Mouse (Mus musculus) midbrain, postnatal 0 days (tissue): ENCODE data around the gene Boc. TPM values are rescaled to one million over a fixed set of nuclear protein-coding genes. Genes with fewer than 3 reads are reported as not detected.

Experiments used
- ATAC-seq: fragments of 200-750 bp; cut with Nextera tagmentation; 2 replicates; pipeline ENCODE4 v1.8.0; 2017; ENCODE audit warnings: moderate number of reproducible peaks, mild to moderate bottlenecking, moderate TSS enrichment, moderate library complexity; ENCODE audit not compliant: low FRiP score
- DNase-seq: peaks from one replicate; pipeline ENCODE4 v3.0.0-alpha.2; 2015; ENCODE audit warnings: low spot score
- H3K27ac ChIP-seq: fragments of 300-500 bp; sonication (generic); 2 replicates; pipeline ENCODE4 v1.5.1; 2014; ENCODE audit warnings: low read depth, mild to moderate bottlenecking, low read length, mixed read lengths
- H3K27me3 ChIP-seq: fragments of 300-500 bp; sonication (generic); 2 replicates; pipeline ENCODE4 v1.6.1; 2014; ENCODE audit warnings: low read length, control low read depth, mixed read lengths; ENCODE audit not compliant: insufficient read depth
- H3K36me3 ChIP-seq: fragments of 300-500 bp; sonication (generic); 2 replicates; pipeline ENCODE4 v1.6.1; 2014; ENCODE audit warnings: low read length, control low read depth, mixed read lengths; ENCODE audit not compliant: insufficient read depth
- H3K4me1 ChIP-seq: fragments of 300-500 bp; sonication (generic); 2 replicates; pipeline ENCODE4 v1.6.1; 2014; ENCODE audit warnings: mild to moderate bottlenecking, control low read depth, antibody characterized with exemption, low read length, mixed read lengths; ENCODE audit not compliant: insufficient read depth
- H3K4me2 ChIP-seq: fragments of 300-500 bp; sonication (generic); 2 replicates; pipeline ENCODE4 v1.6.1; 2014; ENCODE audit warnings: low read depth, mild to moderate bottlenecking, low read length, mixed read lengths; ENCODE audit not compliant: poor library complexity, severe bottlenecking
- H3K4me3 ChIP-seq: fragments of 300-500 bp; sonication (generic); 2 replicates; pipeline ENCODE4 v1.5.1; 2014; ENCODE audit warnings: low read depth, mild to moderate bottlenecking, low read length, moderate library complexity
- H3K9ac ChIP-seq: fragments of 300-500 bp; sonication (generic); replicated peaks from 2 replicates; pipeline ENCODE4 v1.6.1; 2014; ENCODE audit warnings: mild to moderate bottlenecking, low read length, moderate library complexity, mixed read lengths; ENCODE audit not compliant: poor library complexity, severe bottlenecking
- H3K9me3 ChIP-seq: fragments of 300-500 bp; sonication (generic); 2 replicates; pipeline ENCODE4 v1.6.1; 2016; ENCODE audit warnings: low read length, control low read depth
- CTCF ChIP-seq: IDR thresholded peaks from 2 replicates; pipeline ENCODE4 v1.5.1; 2016; ENCODE audit warnings: antibody characterized with exemption, mild to moderate bottlenecking
- WGBS: fragments of 180-500 bp; shearing (Covaris S2); extraction: QIAGEN DNeasy Blood & Tissue Kit; methylation state at CpG from one replicate; pipeline ENCODE4 v1.1.7; 2014; 5-methylcytosine and 5-hydroxymethylcytosine counted together
- polyA plus RNA-seq: library from polyadenylated mRNA; unstranded; fragments of >200 nt; fragmentation: Nextera tagmentation; extraction: Ambion mirVana; gene quantifications from 2 replicates; pipeline ENCODE4 v1.2.1, GENCODE M21; 2015
- total RNA-seq: library from RNA; depleted of rRNA; stranded (reverse); fragments of >200 nt; gene quantifications from 2 replicates; pipeline ENCODE4 v1.2.3, GENCODE M21; 2014

Boc gene
- total and polyA plus RNA-seq, 2 experiments from 2014 or later: 2.7 to 24.9 TPM

DNA sequence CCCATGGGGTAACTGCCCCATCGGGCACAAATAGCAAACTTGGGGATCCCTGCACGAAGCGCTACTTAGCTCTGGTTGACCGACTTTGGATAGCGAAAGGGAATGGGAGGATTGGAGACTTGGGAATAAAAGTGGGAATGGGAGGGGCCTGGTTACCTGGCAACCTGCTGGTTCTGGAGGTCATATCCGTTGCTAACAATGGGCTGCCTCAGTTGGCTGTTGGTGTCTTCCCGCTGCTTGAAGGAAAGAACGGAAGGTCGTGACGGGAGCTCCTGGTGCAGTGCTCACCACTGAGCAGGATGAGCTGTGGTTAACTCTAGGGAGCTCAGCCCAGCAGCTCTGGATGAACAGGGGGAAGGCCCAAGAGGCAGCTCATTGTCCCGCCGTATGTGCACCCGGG, 71.5 kb downstream of the Boc start:
- Histone ChIP-seq H3K36me3 (no peaks in the 10 kb centered on the region; the same call in 1 of the 2 replicates), H3K4me3 (no peak overlapping the region), H3K27me3 (no peaks in the 10 kb centered on the region), H3K4me2 (no peak overlapping the region), H3K27ac (no peak overlapping the region), H3K4me1 (no peaks in the 10 kb centered on the region), H3K9me3 (no peaks in the 10 kb centered on the region), H3K9ac (no peak overlapping the region)
- no peak for TF ChIP-seq CTCF
- DNase-seq: no peak
- ATAC-seq: no peak
- WGBS: 58% methylated on average over 13 of the region's 13 CpGs

- no peak; the same call in 1 of the 2 replicates for ATAC-seq
- no peak for TF ChIP-seq CTCF
Measured at GRCm38 (mm10) chr16:44486612-44487011, 72.1 kb downstream of the Boc start.

DNA sequence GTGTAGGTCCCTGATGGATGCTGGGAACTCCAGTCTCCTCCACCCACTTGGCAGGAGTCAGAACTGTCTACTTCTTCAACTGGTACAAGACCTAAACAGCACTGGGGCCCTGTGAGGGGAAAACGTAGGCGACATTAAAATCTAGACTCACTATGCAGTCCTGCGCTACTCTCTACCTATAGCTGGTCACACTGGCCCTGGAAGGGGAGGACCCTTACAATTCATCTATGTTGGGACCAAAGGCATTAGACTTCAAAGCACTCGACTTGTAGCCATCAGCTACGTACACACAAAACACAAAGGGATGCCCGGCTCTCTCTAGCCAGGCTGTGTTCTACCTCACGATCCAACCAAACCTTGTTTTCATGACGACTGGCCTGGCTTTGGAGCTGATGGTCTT, 73.0 kb downstream of the Boc start:
- Histone ChIP-seq H3K4me1 (no peaks in the 10 kb centered on the region), H3K9me3 (no peaks in the 10 kb centered on the region), H3K9ac (no peak overlapping the region), H3K36me3 (no peaks in the 10 kb centered on the region; the same call in 1 of the 2 replicates), H3K4me3 (no peak overlapping the region), H3K27me3 (no peaks in the 10 kb centered on the region), H3K27ac (no peak overlapping the region), H3K4me2 (no peak overlapping the region)
- no peak for ATAC-seq
- no peak for TF ChIP-seq CTCF
- 73% methylated on average over 8 of the region's 8 CpGs for WGBS
- no peak for DNase-seq

More at GRCm38 (mm10) chr16:44486612-44487011, 72.1 kb downstream of the Boc start:
- Histone ChIP-seq H3K4me2 (no peak overlapping the region), H3K4me1 (no peaks in the 10 kb centered on the region), H3K9me3 (no peaks in the 10 kb centered on the region), H3K27me3 (no peaks in the 10 kb centered on the region), H3K9ac (no peak overlapping the region), H3K4me3 (no peak overlapping the region), H3K36me3 (no peaks in the 10 kb centered on the region; the same call in 1 of the 2 replicates), H3K27ac (no peak overlapping the region)
- WGBS: 85% methylated on average over 9 of the region's 9 CpGs
- no peak for DNase-seq

- Histone ChIP-seq H3K4me1 (no peaks in the 10 kb centered on the region), H3K27ac (no peak overlapping the region), H3K4me2 (no peak overlapping the region), H3K27me3 (no peaks in the 10 kb centered on the region), H3K9ac (no peak overlapping the region), H3K4me3 (no peak overlapping the region), H3K36me3 (no peaks in the 10 kb centered on the region; the same call in 1 of the 2 replicates), H3K9me3 (no peaks in the 10 kb centered on the region)
- no peak for ATAC-seq
- WGBS: 78% methylated on average over 10 of the region's 10 CpGs
- no peak for TF ChIP-seq CTCF
- DNase-seq: no peak
Measured at GRCm38 (mm10) chr16:44484831-44485230, 73.9 kb downstream of the Boc start.

DNA sequence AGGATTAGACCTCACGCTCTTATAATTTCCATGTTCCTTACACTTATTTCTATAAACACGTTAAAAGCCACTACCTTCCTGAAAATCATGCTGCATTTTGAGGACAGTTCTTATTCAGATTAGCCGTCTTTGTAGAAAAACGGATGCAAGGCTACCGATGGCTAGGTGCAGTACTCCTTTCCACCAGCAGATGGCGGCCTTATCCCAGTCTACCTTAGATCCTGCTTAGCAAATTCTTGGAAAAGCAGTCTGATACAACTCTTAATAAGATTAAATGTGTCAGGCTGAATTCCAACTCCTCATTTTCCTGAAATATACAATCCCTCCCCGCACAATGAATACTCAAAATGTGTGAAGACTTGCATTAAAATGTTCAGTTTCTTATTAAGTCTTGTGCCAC, 74.6 kb downstream of the Boc start:
- Histone ChIP-seq H3K27me3 (no peaks in the 10 kb centered on the region), H3K4me1 (no peaks in the 10 kb centered on the region), H3K36me3 (no peaks in the 10 kb centered on the region; the same call in 1 of the 2 replicates), H3K4me2 (no peak overlapping the region), H3K27ac (no peak overlapping the region), H3K9ac (no peak overlapping the region), H3K9me3 (no peaks in the 10 kb centered on the region), H3K4me3 (no peak overlapping the region)
- 0 out of 2 replicates have a peak, but pooled peaks have one; percentile 32 for ATAC-seq
- TF ChIP-seq CTCF: peak; percentile 99
- 6% methylated on average over 7 of the region's 7 CpGs for WGBS
- peak; percentile 83 for DNase-seq

- no peaks in the 10 kb centered on the region for H3K4me1 ChIP-seq
- 43% methylated on average over 28 of the region's 28 CpGs for WGBS
- TF ChIP-seq CTCF: no peak
- H3K27me3 ChIP-seq: no peaks in the 10 kb centered on the region
- no peak overlapping the region for H3K4me2 ChIP-seq
- H3K36me3 ChIP-seq: no peaks in the 10 kb centered on the region; the same call in 1 of the 2 replicates
- no peak overlapping the region for H3K27ac ChIP-seq
- no peak overlapping the region for H3K9ac ChIP-seq
- ATAC-seq (no peak), DNase-seq (no peak)
- no peak overlapping the region for H3K4me3 ChIP-seq
- H3K9me3 ChIP-seq: no peaks in the 10 kb centered on the region
Measured at GRCm38 (mm10) chr16:44481599-44482593, 76.8 kb downstream of the Boc start.
